Mouse (Mus musculus) kidney, embryonic 16.5 days (tissue): Measurements from ENCODE around the gene Kank1. TPM values are rescaled to one million over a fixed set of nuclear protein-coding genes. Genes with fewer than 3 reads are reported as not detected.

Experiments used
- ATAC-seq: fragments of 200-750 bp; cut with Nextera tagmentation; 2 replicates; pipeline ENCODE4 v1.8.0; 2017; ENCODE audit warnings: moderate TSS enrichment; ENCODE audit not compliant: low FRiP score, low TSS enrichment
- H3K27ac ChIP-seq: fragments of 300-500 bp; sonication (generic); 2 replicates; pipeline ENCODE4 v1.5.1; 2014; ENCODE audit warnings: low read length
- H3K27me3 ChIP-seq: fragments of 300-500 bp; sonication (generic); 2 replicates; pipeline ENCODE4 v1.6.1; 2014; ENCODE audit warnings: low read length, control low read depth, mixed read lengths; ENCODE audit not compliant: insufficient read depth
- H3K36me3 ChIP-seq: fragments of 300-500 bp; sonication (generic); 2 replicates; pipeline ENCODE4 v1.6.1; 2014; ENCODE audit warnings: low read length, control low read depth, mixed read lengths; ENCODE audit not compliant: insufficient read depth
- H3K4me1 ChIP-seq: fragments of 300-500 bp; sonication (generic); 2 replicates; pipeline ENCODE4 v1.6.1; 2014; ENCODE audit warnings: low read length, control low read depth, mixed read lengths; ENCODE audit not compliant: insufficient read depth
- H3K4me2 ChIP-seq: fragments of 300-500 bp; sonication (generic); replicated peaks from 2 replicates; pipeline ENCODE4 v1.6.1; 2014; ENCODE audit warnings: low read depth, low read length
- H3K4me3 ChIP-seq: fragments of 300-500 bp; sonication (generic); 2 replicates; pipeline ENCODE4 v1.5.1; 2014; ENCODE audit warnings: mild to moderate bottlenecking, low read length
- H3K9ac ChIP-seq: fragments of 300-500 bp; sonication (generic); replicated peaks from 2 replicates; pipeline ENCODE4 v1.6.1; 2014; ENCODE audit warnings: low read length
- H3K9me3 ChIP-seq: fragments of 300-500 bp; sonication (generic); 2 replicates; pipeline ENCODE4 v1.6.1; 2016; ENCODE audit warnings: low read length, control low read depth
- WGBS: fragments of 180-500 bp; shearing (Covaris S2); extraction: QIAGEN DNeasy Blood & Tissue Kit; methylation state at CpG from one replicate; pipeline ENCODE4 v1.1.7; 2014; 5-methylcytosine and 5-hydroxymethylcytosine counted together
- polyA plus RNA-seq: library from polyadenylated mRNA; unstranded; fragments of >200 nt; fragmentation: Nextera tagmentation; extraction: Ambion mirVana; gene quantifications from 2 replicates; pipeline ENCODE4 v1.2.1, GENCODE M21; 2015

The Kank1 gene
- polyA plus RNA-seq, 1 experiment from 2014 or later, result 30.9 TPM

GRCm38 (mm10) chr19:25386679-25387470 lies 150.1 kb downstream of the Kank1 start:
- H3K9ac ChIP-seq, result no peak overlapping the region
- H3K4me1 ChIP-seq, result peaks cover 7% of the 10 kb centered on the region; the same call in 1 of the 2 replicates
- no peaks in the 10 kb centered on the region for H3K27me3 ChIP-seq
- whole genome bisulfite sequencing, result 82% methylated on average over 16 of the region's 16 CpGs
- no peak overlapping the region for H3K27ac ChIP-seq
- H3K4me3 ChIP-seq, result no peak overlapping the region
- no peak for ATAC-seq
- no peaks in the 10 kb centered on the region for H3K9me3 ChIP-seq
- no peak overlapping the region for H3K4me2 ChIP-seq
- H3K36me3 ChIP-seq, result peaks cover 3% of the 10 kb centered on the region; the same call in 1 of the 2 replicates

GRCm38 (mm10) chr19:25387902-25388301 lies 151.1 kb downstream of the Kank1 start:
- Histone ChIP-seq H3K9me3 (no peaks in the 10 kb centered on the region), H3K4me3 (no peak overlapping the region), H3K27ac (no peak overlapping the region), H3K36me3 (peaks cover 3% of the 10 kb centered on the region; the same call in 1 of the 2 replicates), H3K4me2 (no peak overlapping the region), H3K27me3 (no peaks in the 10 kb centered on the region), H3K9ac (no peak overlapping the region), H3K4me1 (0 out of 2 replicates have a peak, but pooled peaks cover 3% of the 10 kb centered on the region)
- WGBS, result 89% methylated on average over 18 of the region's 18 CpGs
- ATAC-seq, result no peak

- 90% methylated on average over 11 of the region's 11 CpGs for WGBS
- H3K27me3 ChIP-seq, result no peaks in the 10 kb centered on the region
- H3K4me3 ChIP-seq, result no peak overlapping the region
- H3K4me2 ChIP-seq, result no peak overlapping the region
- peaks cover 12% of the 10 kb centered on the region for H3K4me1 ChIP-seq
- peaks cover 3% of the 10 kb centered on the region; the same call in 1 of the 2 replicates for H3K36me3 ChIP-seq
- no peaks in the 10 kb centered on the region; the same call in 1 of the 2 replicates for H3K9me3 ChIP-seq
- ATAC-seq, result no peak
- H3K9ac ChIP-seq, result no peak overlapping the region
- no peak overlapping the region for H3K27ac ChIP-seq
Observed at GRCm38 (mm10) chr19:25392135-25392534, 155.4 kb downstream of the Kank1 start.

- no peaks in the 10 kb centered on the region; the same call in 1 of the 2 replicates for H3K9me3 ChIP-seq
- 0 out of 2 replicates have a peak, but pooled peaks have one; percentile 53 for ATAC-seq
- H3K27me3 ChIP-seq, result no peaks in the 10 kb centered on the region
- H3K27ac ChIP-seq, result peak overlapping the region; percentile 78
- peaks cover 30% of the 10 kb centered on the region for H3K4me1 ChIP-seq
- H3K4me2 ChIP-seq, result peak overlapping the region; percentile 23
- no peaks in the 10 kb centered on the region for H3K36me3 ChIP-seq
- H3K4me3 ChIP-seq, result no peak overlapping the region
- 15% methylated on average over 10 of the region's 10 CpGs for WGBS
- 0 out of 2 replicates have a peak overlapping the region, but pooled peaks have one; percentile 11 for H3K9ac ChIP-seq
Observed at GRCm38 (mm10) chr19:25395035-25395434, 158.3 kb downstream of the Kank1 start.

- Histone ChIP-seq H3K9me3 (no peaks in the 10 kb centered on the region; the same call in 1 of the 2 replicates), H3K9ac (no peak overlapping the region), H3K36me3 (no peaks in the 10 kb centered on the region), H3K27ac (no peak overlapping the region), H3K4me2 (no peak overlapping the region), H3K4me3 (no peak overlapping the region), H3K27me3 (no peaks in the 10 kb centered on the region), H3K4me1 (peaks cover 41% of the 10 kb centered on the region)
- WGBS, result 90% methylated on average over 6 of the region's 6 CpGs
- no peak for ATAC-seq
Observed at GRCm38 (mm10) chr19:25396709-25397266, 160.0 kb downstream of the Kank1 start.

- ATAC-seq, result peak; percentile 73
- peak overlapping the region; percentile 1; the same call in 1 of the 2 replicates for H3K4me3 ChIP-seq
Observed at GRCm38 (mm10) chr19:25399511-25400211, 162.9 kb downstream of the Kank1 start.

GRCm38 (mm10) chr19:25400212-25400913 lies 163.6 kb downstream of the Kank1 start:
- WGBS, result 21% methylated on average over 13 of the region's 13 CpGs

More at GRCm38 (mm10) chr19:25399511-25400211, 162.9 kb downstream of the Kank1 start:
- no peaks in the 10 kb centered on the region for H3K36me3 ChIP-seq
- peak overlapping the region; percentile 73 for H3K27ac ChIP-seq
- peaks cover 40% of the 10 kb centered on the region for H3K4me1 ChIP-seq
- 7% methylated on average over 9 of the region's 9 CpGs for WGBS
- no peak overlapping the region; the same call in 1 of the 2 replicates for H3K9ac ChIP-seq
- H3K4me2 ChIP-seq, result peak overlapping the region; percentile 38
- H3K27me3 ChIP-seq, result no peaks in the 10 kb centered on the region
- no peaks in the 10 kb centered on the region; the same call in 1 of the 2 replicates for H3K9me3 ChIP-seq

GRCm38 (mm10) chr19:25401521-25401920 lies 164.7 kb downstream of the Kank1 start:
- Histone ChIP-seq H3K9me3 (no peaks in the 10 kb centered on the region), H3K4me3 (no peak overlapping the region), H3K4me2 (no peak overlapping the region), H3K36me3 (no peaks in the 10 kb centered on the region), H3K27me3 (no peaks in the 10 kb centered on the region), H3K27ac (no peak overlapping the region), H3K4me1 (peaks cover 34% of the 10 kb centered on the region), H3K9ac (no peak overlapping the region)
- no peak for ATAC-seq
- WGBS, result 69% methylated on average over 8 of the region's 8 CpGs

More at GRCm38 (mm10) chr19:25400212-25400913, 163.6 kb downstream of the Kank1 start:
- Histone ChIP-seq H3K36me3 (no peaks in the 10 kb centered on the region), H3K27ac (peak overlapping the region; percentile 73), H3K27me3 (no peaks in the 10 kb centered on the region), H3K4me2 (peak overlapping the region; percentile 38), H3K4me1 (peaks cover 33% of the 10 kb centered on the region), H3K4me3 (no peak overlapping the region; the same call in 1 of the 2 replicates), H3K9me3 (no peaks in the 10 kb centered on the region; the same call in 1 of the 2 replicates), H3K9ac (0 out of 2 replicates have a peak overlapping the region, but pooled peaks have one; percentile 7)
- ATAC-seq, result peak; percentile 88

GRCm38 (mm10) chr19:25404163-25404562 lies 167.4 kb downstream of the Kank1 start:
- H3K4me1 ChIP-seq, result peaks cover 42% of the 10 kb centered on the region
- no peak for ATAC-seq
- H3K27me3 ChIP-seq, result no peaks in the 10 kb centered on the region

More at GRCm38 (mm10) chr19:25404163-25404562, 167.4 kb downstream of the Kank1 start:
- H3K4me3 ChIP-seq, result no peak overlapping the region
- no peak overlapping the region for H3K9ac ChIP-seq
- WGBS, result 80% methylated on average over 4 of the region's 4 CpGs
- H3K9me3 ChIP-seq, result no peaks in the 10 kb centered on the region
- H3K27ac ChIP-seq, result no peak overlapping the region
- peaks cover 1% of the 10 kb centered on the region; the same call in 1 of the 2 replicates for H3K36me3 ChIP-seq
- H3K4me2 ChIP-seq, result no peak overlapping the region
